Mouse (Mus musculus) megakaryocyte, adult 5-6 weeks (primary cell): ENCODE measurements around the gene Tmem231. TPM values are rescaled to one million over a fixed set of nuclear protein-coding genes. Genes with fewer than 3 reads are reported as not detected.

Experiments
- ATAC-seq: 2 replicates; pipeline ENCODE4 v1.8.0; 2016; ENCODE audit warnings: mild to moderate bottlenecking, inconsistent platforms; ENCODE audit not compliant: poor library complexity, severe bottlenecking
- total RNA-seq, 2 experiments: library from RNA; stranded (forward) in 1 of 2; stranded (reverse) in 1 of 2; fragments of 153-499, 151-499 nt in 1 of 2; fragments of 221-1000, 200-1000 nt in 1 of 2; gene quantifications; 2 replicates each; pipeline versions ENCODE4 v1.2.3 to v1.2.4; 2015 to 2017

The Tmem231 gene
- total RNA-seq (2015): not detected in 2 replicates
- total RNA-seq (2017): 0.33 TPM in 1 of 2 replicates, not detected in the other

GRCm38 (mm10) chr8:111933348-111934076, at the start of gene Tmem231:
TSS of gene Tmem231 (minus strand) at chr8:111933881.
- peak; percentile 99 for ATAC-seq

GRCm38 (mm10) chr8:111982116-111982515, 48.4 kb upstream of the Tmem231 start:
- ATAC-seq: no peak

- no peak for ATAC-seq
Observed at GRCm38 (mm10) chr8:111978147-111978546, 44.5 kb upstream of the Tmem231 start.

- 0 out of 2 replicates have a peak, but pooled peaks have one; percentile 30 for ATAC-seq
Observed at GRCm38 (mm10) chr8:111976326-111976725, 42.6 kb upstream of the Tmem231 start.

GRCm38 (mm10) chr8:111975706-111976105, 42.0 kb upstream of the Tmem231 start:
- no peak for ATAC-seq

GRCm38 (mm10) chr8:111974138-111974537, 40.5 kb upstream of the Tmem231 start:
- ATAC-seq: no peak

- ATAC-seq: no peak
Observed at GRCm38 (mm10) chr8:111968991-111969390, 35.3 kb upstream of the Tmem231 start.

- ATAC-seq: no peak
Observed at GRCm38 (mm10) chr8:111968541-111968940, 34.9 kb upstream of the Tmem231 start.

- no peak for ATAC-seq
Observed at GRCm38 (mm10) chr8:111967246-111967870, 33.7 kb upstream of the Tmem231 start.

GRCm38 (mm10) chr8:111964849-111965561, 31.3 kb upstream of the Tmem231 start:
- ATAC-seq: no peak

- ATAC-seq: no peak
Observed at GRCm38 (mm10) chr8:111964351-111964750, 30.7 kb upstream of the Tmem231 start.

- no peak for ATAC-seq
Observed at GRCm38 (mm10) chr8:111963546-111963945, 29.9 kb upstream of the Tmem231 start.

GRCm38 (mm10) chr8:111963091-111963490, 29.4 kb upstream of the Tmem231 start:
- ATAC-seq: no peak

GRCm38 (mm10) chr8:111962589-111962988, 28.9 kb upstream of the Tmem231 start:
- no peak for ATAC-seq

- no peak for ATAC-seq
Observed at GRCm38 (mm10) chr8:111961330-111961729, 27.6 kb upstream of the Tmem231 start.

- no peak for ATAC-seq
Observed at GRCm38 (mm10) chr8:111960591-111961321, 27.1 kb upstream of the Tmem231 start.

GRCm38 (mm10) chr8:111957231-111957630, 23.6 kb upstream of the Tmem231 start:
- no peak for ATAC-seq

GRCm38 (mm10) chr8:111955879-111956278, 22.2 kb upstream of the Tmem231 start:
- no peak for ATAC-seq

- ATAC-seq: peak; percentile 43; the same call in 1 of the 2 replicates
Observed at GRCm38 (mm10) chr8:111954844-111955594, 21.3 kb upstream of the Tmem231 start.

GRCm38 (mm10) chr8:111951936-111952335, 18.3 kb upstream of the Tmem231 start:
- ATAC-seq: no peak
